Mouse (Mus musculus) spleen, adult 2 months (tissue): ENCODE results near the gene Gm37240. TPM values are rescaled to one million over a fixed set of nuclear protein-coding genes. Genes with fewer than 3 reads are reported as not detected.

ENCODE experiments used
- DNase-seq, 2 experiments: peaks; one replicate each; pipeline versions ENCODE4 v3.0.0 to v3.0.0-alpha.2; 2012 to 2021; ENCODE audit warnings: low spot score in 2 of 2, low read depth in 1 of 2
- H3K27ac ChIP-seq: fragments of 200-500 bp; 2 replicates; pipeline ENCODE4 v1.5.1; 2012; ENCODE audit warnings: low read length, inconsistent platforms; ENCODE audit not compliant: insufficient read depth
- H3K27me3 ChIP-seq: fragments of 200-500 bp; 2 replicates; pipeline ENCODE4 v1.6.1; 2012; ENCODE audit warnings: mild to moderate bottlenecking, moderate library complexity, low read length, inconsistent platforms; ENCODE audit not compliant: control insufficient read depth, insufficient read depth
- H3K36me3 ChIP-seq: fragments of 200-500 bp; 2 replicates; pipeline ENCODE4 v1.6.1; 2012; ENCODE audit warnings: mild to moderate bottlenecking, low read length, inconsistent platforms; ENCODE audit not compliant: control insufficient read depth, insufficient read depth
- H3K4me1 ChIP-seq: fragments of 200-500 bp; 2 replicates; pipeline ENCODE4 v1.6.1; 2011; ENCODE audit warnings: inconsistent platforms; ENCODE audit not compliant: control insufficient read depth, insufficient read depth, insufficient read length
- H3K4me3 ChIP-seq: fragments of 200-500 bp; 2 replicates; pipeline ENCODE4 v1.5.1; 2011; ENCODE audit warnings: mild to moderate bottlenecking, inconsistent platforms; ENCODE audit not compliant: insufficient read depth, insufficient read length; ENCODE audit errors: extremely low read depth
- CTCF ChIP-seq: fragments of 200-500 bp; IDR thresholded peaks from 2 replicates; pipeline ENCODE4 v1.5.1; 2011; ENCODE audit warnings: mild to moderate bottlenecking, inconsistent platforms; ENCODE audit not compliant: insufficient read depth, insufficient read length, insufficient replicate concordance; ENCODE audit errors: extremely low read depth
- POLR2A ChIP-seq: fragments of 200-500 bp; IDR thresholded peaks from 2 replicates; pipeline ENCODE4 v1.6.1; 2011; ENCODE audit warnings: low read depth, low read length, inconsistent platforms
- WGBS: fragments of 180-500 bp; shearing (Covaris S2); methylation state at CpG from one replicate; pipeline ENCODE4 v1.1.7; 2018; 5-methylcytosine and 5-hydroxymethylcytosine counted together
- polyA plus RNA-seq: library from polyadenylated mRNA; depleted of rRNA; stranded (reverse); fragments of >200 nt; gene quantifications from 2 replicates; pipeline ENCODE4 v1.2.3, GENCODE M21; 2012

Gene Gm37240
- polyA plus RNA-seq, 1 experiment = 1.1 TPM

DNA sequence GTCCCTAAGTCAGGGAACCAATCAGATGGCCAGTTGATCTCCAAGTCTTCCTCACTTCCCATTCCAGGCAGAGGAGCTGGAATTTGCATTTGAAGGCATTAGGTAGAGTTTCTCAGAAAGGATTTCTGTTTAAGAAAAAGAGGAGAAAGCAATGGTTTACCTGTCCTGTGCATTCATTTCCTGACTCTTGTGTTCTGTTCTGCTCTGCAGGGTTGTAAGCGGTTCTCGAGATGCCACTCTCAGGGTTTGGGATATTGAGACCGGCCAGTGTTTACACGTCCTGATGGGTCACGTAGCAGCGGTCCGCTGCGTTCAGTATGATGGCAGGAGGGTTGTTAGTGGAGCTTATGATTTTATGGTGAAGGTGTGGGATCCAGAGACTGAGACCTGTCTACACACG is 913.1 kb downstream of the Gm37240 start:
- WGBS = 96% methylated on average over 9 of the region's 9 CpGs
- DNase-seq = no peak
- Histone ChIP-seq H3K36me3 (peaks cover 26% of the 10 kb centered on the region), H3K27ac (no peak overlapping the region), H3K27me3 (no peaks in the 10 kb centered on the region), H3K4me3 (no peak overlapping the region), H3K4me1 (no peaks in the 10 kb centered on the region)
- TF ChIP-seq POLR2A (no peak), CTCF (no peak)

DNA sequence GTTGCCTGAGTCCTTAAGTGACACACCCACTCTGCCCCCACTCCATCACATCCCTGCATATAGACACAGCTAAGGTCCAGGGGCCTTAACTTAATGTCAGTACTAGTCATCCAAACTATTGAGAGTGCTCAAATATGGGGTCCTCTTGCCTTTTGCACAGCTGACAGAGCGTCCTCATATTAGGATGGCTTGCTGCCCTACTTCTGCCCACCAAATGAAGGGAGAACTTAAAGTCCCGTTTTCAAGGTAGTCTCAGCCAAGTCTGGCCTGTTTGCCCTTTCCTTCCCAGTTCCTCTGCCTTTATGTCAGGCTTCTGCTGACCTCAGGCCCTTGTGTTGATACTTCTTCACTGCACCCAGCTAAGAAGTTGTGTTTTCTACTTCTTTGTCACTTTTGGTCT is 914.4 kb downstream of the Gm37240 start:
- Histone ChIP-seq H3K27me3 (no peaks in the 10 kb centered on the region), H3K27ac (no peak overlapping the region), H3K36me3 (peaks cover 27% of the 10 kb centered on the region), H3K4me1 (no peaks in the 10 kb centered on the region), H3K4me3 (no peak overlapping the region)
- WGBS = 94% methylated on average over 2 of the region's 2 CpGs
- no peak for DNase-seq
- TF ChIP-seq POLR2A (no peak), CTCF (no peak)

GRCm38 (mm10) chr3:84971561-84971960 is 915.8 kb downstream of the Gm37240 start:
- Histone ChIP-seq H3K27me3 (no peaks in the 10 kb centered on the region), H3K36me3 (peaks cover 25% of the 10 kb centered on the region), H3K4me1 (no peaks in the 10 kb centered on the region), H3K4me3 (no peak overlapping the region), H3K27ac (no peak overlapping the region)
- 94% methylated on average over 5 of the region's 5 CpGs for WGBS
- no peak for TF ChIP-seq POLR2A
- no peak for TF ChIP-seq CTCF
- DNase-seq = no peak

DNA sequence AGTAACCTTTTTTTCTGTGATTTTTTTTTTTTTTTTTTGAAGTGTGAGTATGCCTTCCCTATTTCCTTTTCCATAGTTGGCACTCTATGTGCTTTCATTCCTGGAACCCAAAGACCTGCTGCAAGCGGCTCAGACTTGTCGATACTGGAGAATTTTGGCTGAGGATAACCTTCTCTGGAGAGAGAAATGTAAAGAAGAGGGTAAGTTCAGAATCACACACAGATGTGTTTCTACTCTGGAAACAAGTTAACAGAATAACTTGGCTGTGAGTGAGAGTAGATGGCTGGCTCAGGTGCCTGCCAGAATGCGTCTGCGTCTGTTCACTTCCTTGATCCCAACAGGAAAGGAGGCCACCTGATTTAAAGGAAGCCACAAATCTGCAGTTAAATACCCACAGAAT is 920.0 kb downstream of the Gm37240 start:
- H3K4me1 ChIP-seq = no peaks in the 10 kb centered on the region
- H3K4me3 ChIP-seq = no peak overlapping the region
- H3K27ac ChIP-seq = no peak overlapping the region
- H3K27me3 ChIP-seq = no peaks in the 10 kb centered on the region
- peaks cover 16% of the 10 kb centered on the region; the same call in 1 of the 2 replicates for H3K36me3 ChIP-seq
- no peak for TF ChIP-seq POLR2A
- no peak for TF ChIP-seq CTCF
- 91% methylated on average over 4 of the region's 4 CpGs for WGBS
- no peak for DNase-seq

GRCm38 (mm10) chr3:84965156-84965555 is 922.2 kb downstream of the Gm37240 start:
- no peaks in the 10 kb centered on the region for H3K4me1 ChIP-seq
- H3K27ac ChIP-seq = no peak overlapping the region
- no peaks in the 10 kb centered on the region for H3K27me3 ChIP-seq
- no peak for DNase-seq
- peaks cover 11% of the 10 kb centered on the region; the same call in 1 of the 2 replicates for H3K36me3 ChIP-seq
- 96% methylated on average over 5 of the region's 5 CpGs for WGBS
- no peak for TF ChIP-seq POLR2A
- TF ChIP-seq CTCF = no peak
- H3K4me3 ChIP-seq = no peak overlapping the region

DNA sequence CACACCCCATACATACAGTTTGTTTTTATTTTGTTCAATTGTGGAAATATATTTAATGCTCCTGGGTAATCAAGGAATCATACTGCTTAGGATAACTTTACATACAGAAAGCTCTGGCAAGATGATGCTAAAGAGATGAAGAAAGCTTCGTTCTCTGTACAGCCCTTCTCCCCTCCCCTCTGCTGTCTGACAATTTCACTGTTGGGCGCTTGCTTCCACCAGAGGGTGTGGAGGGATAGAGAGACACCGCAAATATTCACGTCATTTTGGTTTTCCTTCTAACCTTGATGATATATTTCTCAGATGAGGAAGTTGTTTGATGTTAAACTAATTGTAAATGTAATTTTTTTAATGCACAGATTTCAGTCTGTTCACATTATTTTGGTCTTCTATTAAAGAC is 931.5 kb downstream of the Gm37240 start:
- TF ChIP-seq CTCF (no peak), POLR2A (no peak)
- no peaks in the 10 kb centered on the region for H3K27me3 ChIP-seq
- H3K27ac ChIP-seq = no peak overlapping the region
- DNase-seq = no peak
- H3K36me3 ChIP-seq = peaks cover 7% of the 10 kb centered on the region
- H3K4me1 ChIP-seq = no peaks in the 10 kb centered on the region
- H3K4me3 ChIP-seq = no peak overlapping the region
- WGBS = 72% methylated on average over 4 of the region's 4 CpGs

DNA sequence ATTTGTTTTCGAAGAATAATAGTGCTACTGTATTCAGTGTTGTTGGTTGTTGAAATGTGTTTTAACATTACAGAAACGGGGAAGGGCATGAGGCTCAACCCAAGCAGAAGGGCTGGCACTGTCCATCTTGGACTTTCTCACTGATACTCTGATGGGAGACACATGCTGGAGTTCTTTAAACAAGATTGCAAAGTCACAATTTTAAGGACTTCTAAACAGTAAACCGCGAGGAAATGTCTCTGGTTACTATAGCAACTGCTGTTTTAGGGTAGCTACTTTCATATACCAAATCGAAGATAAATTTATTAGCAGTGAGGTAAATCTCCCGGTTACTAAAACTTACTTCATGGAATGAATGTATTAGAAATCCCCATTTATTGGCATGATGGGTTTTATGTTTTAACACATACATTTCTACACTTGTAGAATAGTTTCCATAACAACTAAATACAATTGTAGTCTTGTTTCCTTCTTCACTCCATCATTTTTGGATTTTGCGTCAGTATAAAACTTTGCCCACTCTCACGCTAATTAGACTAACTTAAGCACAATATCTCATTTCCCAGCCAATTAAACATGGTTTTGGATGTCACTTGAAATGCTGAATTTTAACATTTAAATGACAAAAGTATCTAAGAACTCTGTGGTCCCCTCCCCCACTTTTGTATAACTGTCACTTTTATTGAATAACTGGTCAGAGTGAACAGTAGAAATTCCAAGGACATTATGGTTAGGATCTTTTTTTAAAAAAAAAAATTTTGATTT is 932.1 kb downstream of the Gm37240 start:
- WGBS = 94% methylated on average over 8 of the region's 8 CpGs
- H3K4me1 ChIP-seq = no peaks in the 10 kb centered on the region
- H3K4me3 ChIP-seq = no peak overlapping the region
- H3K27ac ChIP-seq = no peak overlapping the region
- peaks cover 6% of the 10 kb centered on the region for H3K36me3 ChIP-seq
- TF ChIP-seq POLR2A (no peak), CTCF (no peak)
- no peaks in the 10 kb centered on the region for H3K27me3 ChIP-seq
- no peak for DNase-seq
